Mouse (Mus musculus) CH12.LX (cell line): Measurements from ENCODE around the gene Mettl24.

Experiments
- CTCF ChIP-seq, 2 experiments: IDR thresholded peaks in 1 of 2; conservative IDR thresholded peaks in 1 of 2; 2 replicates each; pipeline ENCODE4 v1.5.1; 2011 to 2012; ENCODE audit warnings: low read depth in 2 of 2, low read length in 2 of 2, improper control_type of control experiment in 1 of 2, inconsistent platforms in 1 of 2, mild to moderate bottlenecking in 1 of 2, moderate library complexity in 1 of 2
- MAX ChIP-seq: IDR thresholded peaks from 2 replicates; pipeline ENCODE4 v1.6.1; 2011; ENCODE audit warnings: low read length, improper control_type of control experiment

- no peak for TF ChIP-seq CTCF (conservative IDR thresholded peaks at IDR 0.05 in 1 of 2, IDR thresholded peaks at IDR 0.05 in 1 of 2; ENCODE audit: low read depth in 2 of 2, low read length in 2 of 2)
- TF ChIP-seq MAX: no peak
Measured at GRCm38 (mm10) chr10:40775655-40776054, 92.6 kb downstream of the Mettl24 start.
